Comparison of ENCODE assay signal across 8 mouse cellular contexts in the genomic region with DNA sequence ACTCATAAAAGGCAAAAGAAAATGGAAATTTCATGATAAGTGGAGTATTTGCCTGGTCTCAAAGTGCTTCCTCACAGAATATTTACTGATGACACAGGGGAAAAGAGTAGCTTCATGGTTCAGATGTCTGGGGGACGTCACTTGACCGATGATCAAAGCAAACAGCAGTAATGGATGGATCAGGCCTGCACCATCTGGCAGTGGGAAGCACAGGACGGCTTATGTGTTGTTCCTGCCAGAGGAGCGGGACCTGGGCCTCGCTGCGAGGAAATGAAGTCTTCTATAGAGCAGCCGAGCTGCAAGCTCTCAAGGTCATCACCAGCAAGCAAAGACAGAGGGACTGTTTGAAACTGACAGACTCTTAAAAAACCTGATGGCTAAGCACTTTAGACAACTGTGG. TPM values are rescaled to one million over a fixed set of nuclear protein-coding genes. Genes with fewer than 3 reads are reported as not detected.
DNase-seq lines count a peak whose midpoint lies in the region.
"Had no signal": no experiment of that assay in that cellular context is flagged by ENCODE, and none has a peak within 500 bp of the region (broad histone marks: within the 10 kb centered on the region; RNA-seq: fewer than 3 reads in every experiment).

No protein-coding gene starts in this region.

- DNase-seq in kidney, postnatal 4 days = peak; percentile 8 to 21
- DNase-seq in kidney, adult 9 months = no peak
- peak; percentile 5 for DNase-seq in adrenal gland, postnatal 25 days
- DNase-seq in cerebellum, adult 11-12 months = peak; percentile 50
- DNase-seq in embryo, embryonic 9.5 days (ENCODE audit: extremely low spot score) = peak; percentile 9
- DNase-seq in adipocyte (ENCODE audit: low spot score) = no peak
- no peak for DNase-seq in right cerebral cortex, postnatal 4 days
- DNase-seq: kidney, adult 18-20 months had no signal

RNA-seq across cellular contexts. Expression of gene Rnf130, which starts 37.0 kb away (rescaled TPM):
- total RNA-seq in adrenal gland, postnatal 25 days (2021) = 71.7 and 83.7 TPM in 2 replicates

Comparison
In these comparisons a context has a peak if more than half of its experiments do, and no peak if none do; other contexts are left out.
1. DNase-seq: peak in kidney, postnatal 4 days (2 of 2), adrenal gland, postnatal 25 days (single experiment), cerebellum, adult 11-12 months (single experiment) and embryo, embryonic 9.5 days (single experiment); none in kidney, adult 9 months (single experiment), adipocyte (single experiment) and right cerebral cortex, postnatal 4 days (single experiment).